Mouse (Mus musculus) hindbrain, postnatal 0 days (tissue): ENCODE measurements at regions not wholly inside any gene's neighbourhood (a gene's known extent, or its start where the extent isn't known, plus 50 kb on each side); places are given as distances from the start of the nearest gene placed in this dataset.

ENCODE experiments used
- ATAC-seq: fragments of 200-750 bp; cut with Nextera tagmentation; 2 replicates; pipeline ENCODE4 v1.8.0; 2017; ENCODE audit warnings: mild to moderate bottlenecking, moderate TSS enrichment, moderate library complexity
- DNase-seq: peaks from one replicate; pipeline ENCODE4 v3.0.0-alpha.2; 2015; ENCODE audit warnings: low spot score
- H3K27ac ChIP-seq: fragments of 300-500 bp; sonication (generic); 2 replicates; pipeline ENCODE4 v1.5.1; 2014; ENCODE audit warnings: mild to moderate bottlenecking
- H3K27me3 ChIP-seq: fragments of 300-500 bp; sonication (generic); 2 replicates; pipeline ENCODE4 v1.6.1; 2014; ENCODE audit warnings: low read length, mixed read lengths; ENCODE audit not compliant: insufficient read depth
- H3K36me3 ChIP-seq: fragments of 300-500 bp; sonication (generic); 2 replicates; pipeline ENCODE4 v1.6.1; 2014; ENCODE audit warnings: low read length, mixed read lengths; ENCODE audit not compliant: insufficient read depth
- H3K4me1 ChIP-seq: fragments of 300-500 bp; sonication (generic); 2 replicates; pipeline ENCODE4 v1.6.1; 2014; ENCODE audit warnings: antibody characterized with exemption, low read length, mixed read lengths; ENCODE audit not compliant: insufficient read depth
- H3K4me2 ChIP-seq: fragments of 300-500 bp; sonication (generic); 2 replicates; pipeline ENCODE4 v1.6.1; 2014; ENCODE audit warnings: low read depth, mild to moderate bottlenecking, low read length, moderate library complexity, mixed read lengths
- H3K4me3 ChIP-seq: fragments of 300-500 bp; sonication (generic); 2 replicates; pipeline ENCODE4 v1.5.1; 2014; ENCODE audit warnings: low read length
- H3K9ac ChIP-seq: fragments of 300-500 bp; sonication (generic); replicated peaks from 2 replicates; pipeline ENCODE4 v1.6.1; 2014; ENCODE audit warnings: mild to moderate bottlenecking, low read length, moderate library complexity, mixed read lengths
- H3K9me3 ChIP-seq: fragments of 300-500 bp; sonication (generic); 2 replicates; pipeline ENCODE4 v1.6.1; 2016; ENCODE audit warnings: low read length, mixed read lengths
- CTCF ChIP-seq: IDR thresholded peaks from 2 replicates; pipeline ENCODE4 v1.5.1; 2016; ENCODE audit warnings: antibody characterized with exemption, control low read depth, low read depth
- WGBS: fragments of 180-500 bp; shearing (Covaris S2); extraction: QIAGEN DNeasy Blood & Tissue Kit; methylation state at CpG from one replicate; pipeline ENCODE4 v1.1.7; 2014; 5-methylcytosine and 5-hydroxymethylcytosine counted together

DNA sequence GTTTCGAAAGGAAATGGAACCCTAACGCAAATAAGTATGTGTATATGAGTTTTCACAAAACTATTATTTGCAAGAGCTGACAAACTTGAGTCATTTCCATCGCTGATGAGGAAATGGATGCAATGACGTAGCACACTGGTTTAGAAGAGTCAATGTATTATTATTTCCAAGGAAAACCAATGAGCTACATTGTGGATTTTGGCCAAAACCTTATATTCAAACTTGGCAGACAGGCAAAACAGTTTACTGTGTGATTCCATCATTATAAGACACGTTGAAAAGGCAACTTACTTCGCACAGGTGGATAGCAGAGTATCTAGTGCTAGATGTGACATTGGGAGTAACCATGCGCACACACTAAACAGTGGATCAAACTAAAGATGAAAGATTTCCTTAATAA is 892.6 kb downstream of the Slitrk1 start:
- H3K4me2 ChIP-seq = no peak overlapping the region
- H3K4me1 ChIP-seq = no peaks in the 10 kb centered on the region
- WGBS = 79% methylated on average over 7 of the region's 7 CpGs
- no peak for TF ChIP-seq CTCF
- H3K27ac ChIP-seq = no peak overlapping the region
- H3K27me3 ChIP-seq = no peaks in the 10 kb centered on the region
- no peaks in the 10 kb centered on the region for H3K9me3 ChIP-seq
- no peak overlapping the region for H3K9ac ChIP-seq
- H3K36me3 ChIP-seq = no peaks in the 10 kb centered on the region
- no peak for ATAC-seq
- no peak overlapping the region for H3K4me3 ChIP-seq
- no peak for DNase-seq

DNA sequence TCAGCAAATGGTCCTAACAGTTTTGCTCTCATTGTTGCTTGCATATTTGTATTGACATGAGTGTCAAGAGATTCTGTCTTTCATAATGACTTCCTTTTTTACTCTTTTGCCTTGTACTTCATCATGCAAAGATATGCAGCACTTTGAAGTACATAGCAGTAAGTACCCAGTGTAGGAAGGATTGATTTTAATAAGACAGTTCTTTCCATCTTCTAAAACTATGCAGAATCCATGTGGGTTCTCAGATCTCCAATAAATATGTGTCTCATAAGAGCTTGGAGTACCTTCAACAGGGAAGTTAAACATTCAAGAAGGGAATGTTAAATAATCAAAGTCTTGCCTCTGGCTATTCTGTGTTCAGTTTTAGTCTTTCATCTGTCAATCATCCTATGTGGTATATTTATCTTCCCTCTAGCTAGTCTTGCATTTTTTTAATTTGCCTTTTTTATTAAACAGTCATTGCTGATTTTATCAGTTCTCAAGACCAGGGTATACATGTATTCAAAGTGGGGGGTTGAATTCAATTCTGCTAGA is 926.1 kb downstream of the Slitrk1 start:
- H3K9me3 ChIP-seq = no peaks in the 10 kb centered on the region
- ATAC-seq (no peak), DNase-seq (no peak)
- H3K9ac ChIP-seq = no peak overlapping the region
- no peak overlapping the region for H3K27ac ChIP-seq
- no peak for TF ChIP-seq CTCF
- H3K4me1 ChIP-seq = no peaks in the 10 kb centered on the region
- H3K4me3 ChIP-seq = no peak overlapping the region
- no peaks in the 10 kb centered on the region for H3K36me3 ChIP-seq
- H3K4me2 ChIP-seq = no peak overlapping the region
- H3K27me3 ChIP-seq = no peaks in the 10 kb centered on the region

DNA sequence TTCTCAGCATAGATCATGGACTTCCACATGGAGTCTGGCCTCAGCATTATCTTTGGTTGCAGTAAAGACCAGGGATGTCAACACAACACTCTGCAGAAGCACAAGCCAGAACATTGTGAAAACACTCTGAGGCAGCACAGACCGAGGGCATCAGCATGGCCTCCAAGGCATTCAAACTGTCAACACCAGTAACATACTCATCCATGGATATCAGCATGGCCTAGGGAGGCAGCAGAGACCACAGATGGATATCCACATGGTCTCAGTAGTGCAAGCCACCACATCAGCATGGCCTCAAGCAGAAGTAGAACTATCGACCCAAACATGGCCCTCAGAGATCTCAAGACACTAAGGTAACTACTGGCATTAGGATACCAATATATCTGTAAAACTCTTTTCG is 935.8 kb downstream of the Slitrk1 start:
- ATAC-seq = no peak
- 83% methylated on average over 3 of the region's 3 CpGs for WGBS
- H3K4me3 ChIP-seq = no peak overlapping the region
- no peaks in the 10 kb centered on the region for H3K4me1 ChIP-seq
- no peak overlapping the region for H3K27ac ChIP-seq
- H3K9me3 ChIP-seq = no peaks in the 10 kb centered on the region
- no peaks in the 10 kb centered on the region for H3K27me3 ChIP-seq
- no peak overlapping the region for H3K9ac ChIP-seq
- no peaks in the 10 kb centered on the region for H3K36me3 ChIP-seq
- DNase-seq = peak; percentile 2
- TF ChIP-seq CTCF = no peak
- H3K4me2 ChIP-seq = no peak overlapping the region

DNA sequence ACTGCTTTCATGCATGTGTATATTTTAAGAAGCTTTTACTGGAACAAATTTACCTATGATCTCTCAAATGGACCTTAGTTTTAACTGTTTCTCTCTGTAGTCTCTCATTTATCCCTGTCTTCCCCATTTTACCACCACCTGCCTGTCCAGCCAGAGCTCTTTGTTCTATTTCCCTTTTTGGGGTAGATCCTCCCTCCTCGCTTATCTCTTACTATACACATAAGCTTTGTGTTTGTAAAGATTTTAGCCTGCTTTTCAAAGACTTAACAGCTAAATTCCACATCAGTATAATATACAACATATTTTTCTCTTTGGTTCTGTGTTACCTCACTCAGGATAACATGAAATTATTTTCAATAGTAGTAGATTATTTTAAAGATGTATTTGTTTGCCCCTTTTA is 961.9 kb downstream of the Slitrk1 start:
- no peaks in the 10 kb centered on the region for H3K9me3 ChIP-seq
- DNase-seq (no peak), ATAC-seq (no peak)
- no peaks in the 10 kb centered on the region for H3K36me3 ChIP-seq
- TF ChIP-seq CTCF = no peak
- H3K27ac ChIP-seq = no peak overlapping the region
- H3K4me1 ChIP-seq = no peaks in the 10 kb centered on the region
- no peak overlapping the region for H3K4me3 ChIP-seq
- H3K9ac ChIP-seq = no peak overlapping the region
- H3K27me3 ChIP-seq = no peaks in the 10 kb centered on the region
- no peak overlapping the region for H3K4me2 ChIP-seq
- 83% methylated on average over 1 of the region's 1 CpGs for WGBS

DNA sequence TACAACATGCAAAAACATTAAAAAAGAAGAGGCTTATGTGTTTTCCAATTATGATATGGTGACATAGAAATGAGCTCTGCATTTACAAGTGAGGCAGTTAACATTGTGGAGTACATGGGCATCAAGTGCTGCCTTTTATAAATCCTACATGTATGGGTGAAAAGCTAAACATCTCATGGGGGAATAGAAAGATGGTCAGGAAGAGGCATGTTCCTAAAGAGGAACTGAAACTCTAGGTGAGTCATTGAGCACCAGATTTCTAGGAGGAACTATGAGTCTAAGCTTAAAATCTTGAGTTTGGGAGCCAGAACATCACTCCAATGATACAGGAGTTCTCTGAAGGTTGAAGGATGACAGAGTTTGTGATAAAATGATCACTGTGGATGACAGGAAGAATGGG is 1010.2 kb downstream of the Slitrk1 start:
- Histone ChIP-seq H3K9ac (no peak overlapping the region), H3K9me3 (no peaks in the 10 kb centered on the region), H3K4me2 (no peak overlapping the region), H3K36me3 (no peaks in the 10 kb centered on the region), H3K27me3 (no peaks in the 10 kb centered on the region), H3K4me1 (no peaks in the 10 kb centered on the region), H3K4me3 (no peak overlapping the region), H3K27ac (no peak overlapping the region)
- DNase-seq = no peak
- ATAC-seq = no peak
- no peak for TF ChIP-seq CTCF

DNA sequence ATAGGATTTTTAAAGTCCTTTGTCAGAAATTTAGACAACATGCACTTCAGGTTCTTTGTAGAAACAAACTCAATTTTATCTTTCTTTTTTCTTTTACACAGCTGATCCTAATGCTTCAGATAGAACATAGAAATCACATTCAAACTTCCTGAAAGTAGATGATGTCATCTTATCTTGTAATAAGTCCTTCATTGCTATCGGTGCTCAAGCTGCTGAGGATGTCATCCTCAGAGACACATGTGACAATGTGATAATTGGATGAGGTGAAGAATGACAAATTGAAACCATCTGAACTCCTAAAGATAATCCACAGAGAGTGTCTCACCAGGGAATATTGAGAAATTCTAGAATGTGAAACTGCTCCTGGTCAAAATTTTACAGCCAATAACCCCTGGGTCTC is 1012.1 kb downstream of the Slitrk1 start:
- H3K9ac ChIP-seq = no peak overlapping the region
- TF ChIP-seq CTCF = no peak
- no peaks in the 10 kb centered on the region for H3K36me3 ChIP-seq
- H3K4me3 ChIP-seq = no peak overlapping the region
- ATAC-seq (no peak), DNase-seq (no peak)
- H3K27me3 ChIP-seq = no peaks in the 10 kb centered on the region
- no peak overlapping the region for H3K4me2 ChIP-seq
- no peaks in the 10 kb centered on the region for H3K4me1 ChIP-seq
- H3K27ac ChIP-seq = no peak overlapping the region
- 63% methylated on average over 1 of the region's 1 CpGs for WGBS
- no peaks in the 10 kb centered on the region for H3K9me3 ChIP-seq

DNA sequence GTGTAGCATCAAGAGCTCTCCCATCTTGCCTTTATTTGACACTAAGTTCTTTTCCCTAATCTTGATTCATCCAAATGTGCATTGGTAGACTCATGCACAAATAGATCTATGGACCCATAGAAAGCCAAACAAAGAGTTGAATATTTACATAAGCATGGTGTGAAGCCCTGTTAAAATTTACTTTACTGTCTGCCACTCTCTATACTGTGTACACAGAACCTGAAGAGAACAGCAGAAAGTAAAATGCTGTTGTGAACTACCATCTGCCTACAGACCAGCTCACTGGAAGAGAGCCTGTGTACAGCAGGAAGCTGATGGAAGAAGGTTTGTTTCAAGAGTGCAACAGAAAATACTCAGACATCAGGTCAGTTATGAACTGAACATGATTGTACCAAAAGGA is 1053.1 kb downstream of the Slitrk1 start:
- Histone ChIP-seq H3K4me1 (no peaks in the 10 kb centered on the region), H3K9ac (no peak overlapping the region), H3K36me3 (no peaks in the 10 kb centered on the region), H3K4me2 (no peak overlapping the region), H3K4me3 (no peak overlapping the region), H3K27ac (no peak overlapping the region), H3K9me3 (no peaks in the 10 kb centered on the region), H3K27me3 (no peaks in the 10 kb centered on the region)
- ATAC-seq = no peak
- no peak for TF ChIP-seq CTCF
- no peak for DNase-seq

DNA sequence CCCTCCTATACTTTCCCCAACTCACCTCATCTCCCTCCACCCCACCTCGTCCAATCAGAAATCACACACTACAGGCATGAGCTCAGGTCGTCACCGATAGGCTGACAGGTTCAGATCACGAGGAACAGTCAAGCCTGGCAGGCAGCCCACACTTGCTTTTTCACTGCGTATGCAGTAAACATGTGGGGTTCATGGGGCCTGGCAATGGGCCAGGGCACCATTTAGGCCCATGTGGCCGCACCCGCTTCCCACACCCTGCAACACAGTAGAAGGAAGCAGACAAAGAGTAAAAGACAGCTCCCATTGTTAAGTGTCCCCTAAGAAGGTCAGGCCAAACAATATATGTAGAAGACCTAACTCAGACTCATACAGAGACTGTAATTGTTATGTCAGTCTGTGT is 1064.3 kb downstream of the Slitrk1 start:
- no peak for TF ChIP-seq CTCF
- no peaks in the 10 kb centered on the region for H3K4me1 ChIP-seq
- H3K36me3 ChIP-seq = no peaks in the 10 kb centered on the region
- no peak for ATAC-seq
- DNase-seq = no peak
- no peak overlapping the region for H3K27ac ChIP-seq
- no peak overlapping the region for H3K4me2 ChIP-seq
- no peak overlapping the region for H3K4me3 ChIP-seq
- no peak overlapping the region for H3K9ac ChIP-seq
- H3K9me3 ChIP-seq = no peaks in the 10 kb centered on the region
- no peaks in the 10 kb centered on the region for H3K27me3 ChIP-seq
- WGBS = 64% methylated on average over 7 of the region's 7 CpGs
